Mouse (Mus musculus) kidney, postnatal 14 days (tissue): Measurements from ENCODE around the gene Polr3h.

Experiments used
- DNase-seq: peaks from one replicate; pipeline ENCODE4 v3.0.0; 2022; ENCODE audit warnings: mixed read lengths

Gene Polr3h

GRCm38 (mm10) chr15:81949076-81949475 is 23.0 kb upstream of the Polr3h start:
- DNase-seq: no peak

GRCm38 (mm10) chr15:81943176-81943749 is 17.2 kb upstream of the Polr3h start:
- no peak for DNase-seq

GRCm38 (mm10) chr15:81941010-81941409 is 15.0 kb upstream of the Polr3h start:
- no peak for DNase-seq

GRCm38 (mm10) chr15:81940219-81940618 is 14.2 kb upstream of the Polr3h start:
- no peak for DNase-seq

- no peak for DNase-seq
Measured at GRCm38 (mm10) chr15:81939774-81940173, 13.7 kb upstream of the Polr3h start.

GRCm38 (mm10) chr15:81939157-81939715 is 13.2 kb upstream of the Polr3h start:
- DNase-seq: no peak

GRCm38 (mm10) chr15:81938246-81938645 is 12.2 kb upstream of the Polr3h start:
- DNase-seq: no peak

GRCm38 (mm10) chr15:81937098-81937972 is 11.3 kb upstream of the Polr3h start:
- peak; percentile 41 for DNase-seq

- DNase-seq: peak; percentile 70
Measured at GRCm38 (mm10) chr15:81936679-81937078, 10.6 kb upstream of the Polr3h start, which contains the start of gene Csdc2. Csdc2 (plus strand) TSS chr15:81936759.

GRCm38 (mm10) chr15:81935869-81936637 is 10.0 kb upstream of the Polr3h start:
- DNase-seq: no peak

- DNase-seq: no peak
Measured at GRCm38 (mm10) chr15:81933986-81934385, 7.9 kb upstream of the Polr3h start.

GRCm38 (mm10) chr15:81932951-81933470 is 7.0 kb upstream of the Polr3h start:
- peak; percentile 70 for DNase-seq

- DNase-seq: peak; percentile 88
Measured at GRCm38 (mm10) chr15:81928277-81928676, 2.2 kb upstream of the Polr3h start.

GRCm38 (mm10) chr15:81927741-81928140 is 1.7 kb upstream of the Polr3h start:
- DNase-seq: peak; percentile 88

- no peak for DNase-seq
Measured at GRCm38 (mm10) chr15:81926446-81926822, 394 bp upstream of the Polr3h start.

- no peak for DNase-seq
Measured at GRCm38 (mm10) chr15:81924933-81925332, 1.1 kb downstream of the Polr3h start.

- no peak for DNase-seq
Measured at GRCm38 (mm10) chr15:81921255-81921654, 4.8 kb downstream of the Polr3h start.

- no peak for DNase-seq
Measured at GRCm38 (mm10) chr15:81920546-81921217, 5.4 kb downstream of the Polr3h start.

GRCm38 (mm10) chr15:81919062-81919461 is 7.0 kb downstream of the Polr3h start:
- no peak for DNase-seq

GRCm38 (mm10) chr15:81917621-81918463 is 8.2 kb downstream of the Polr3h start:
- peak; percentile 78 for DNase-seq

GRCm38 (mm10) chr15:81917201-81917600 is 8.8 kb downstream of the Polr3h start:
- DNase-seq: no peak
